Mouse (Mus musculus) frontal cortex, postnatal 14 days (tissue): ENCODE measurements around the gene Lrrc56.

Source experiments
- DNase-seq, 2 experiments: peaks; one replicate each; pipeline ENCODE4 v3.0.0; 2022; ENCODE audit warnings: low spot score in 2 of 2

Gene Lrrc56

GRCm38 (mm10) chr7:141193948-141194347, at the start of gene Lrrc56, which contains the start of gene Hras:
TSS of gene Lrrc56 (plus strand) at chr7:141194157.
TSS of gene Hras (minus strand) at chr7:141194005.
- peak; percentile 92 to 98 for DNase-seq

GRCm38 (mm10) chr7:141144650-141145049, 49.3 kb upstream of the Lrrc56 start:
- no peak for DNase-seq

- DNase-seq: no peak
Measured at GRCm38 (mm10) chr7:141145403-141145802, 48.6 kb upstream of the Lrrc56 start.

GRCm38 (mm10) chr7:141146043-141146595, 47.8 kb upstream of the Lrrc56 start:
- no peak for DNase-seq

- no peak for DNase-seq
Measured at GRCm38 (mm10) chr7:141147044-141147443, 46.9 kb upstream of the Lrrc56 start.

- DNase-seq: no peak
Measured at GRCm38 (mm10) chr7:141148639-141149038, 45.3 kb upstream of the Lrrc56 start.

- no peak for DNase-seq
Measured at GRCm38 (mm10) chr7:141155362-141155761, 38.6 kb upstream of the Lrrc56 start.

- no peak for DNase-seq
Measured at GRCm38 (mm10) chr7:141164397-141164796, 29.6 kb upstream of the Lrrc56 start.

- no peak for DNase-seq
Measured at GRCm38 (mm10) chr7:141164850-141165249, 29.1 kb upstream of the Lrrc56 start.

GRCm38 (mm10) chr7:141167901-141168517, 25.9 kb upstream of the Lrrc56 start:
- DNase-seq: no peak

GRCm38 (mm10) chr7:141168518-141168953, 25.4 kb upstream of the Lrrc56 start:
- DNase-seq: peak in 1 of 2 experiments; percentile 32

- DNase-seq: no peak
Measured at GRCm38 (mm10) chr7:141169300-141169699, 24.7 kb upstream of the Lrrc56 start.

- no peak for DNase-seq
Measured at GRCm38 (mm10) chr7:141169866-141170265, 24.1 kb upstream of the Lrrc56 start.

GRCm38 (mm10) chr7:141172116-141173006, 21.6 kb upstream of the Lrrc56 start, which contains the start of gene Rnh1:
TSS of gene Rnh1 (minus strand) at chr7:141172857.
- DNase-seq: peak; percentile 88 to 91

- no peak for DNase-seq
Measured at GRCm38 (mm10) chr7:141173323-141173850, 20.6 kb upstream of the Lrrc56 start.

GRCm38 (mm10) chr7:141175068-141175467, 18.9 kb upstream of the Lrrc56 start:
- no peak for DNase-seq

- peak; percentile 78 for DNase-seq
Measured at GRCm38 (mm10) chr7:141176173-141176572, 17.8 kb upstream of the Lrrc56 start.

GRCm38 (mm10) chr7:141188194-141188593, 5.8 kb upstream of the Lrrc56 start:
- no peak for DNase-seq

- no peak for DNase-seq
Measured at GRCm38 (mm10) chr7:141188733-141189132, 5.2 kb upstream of the Lrrc56 start.

- no peak for DNase-seq
Measured at GRCm38 (mm10) chr7:141190220-141190619, 3.7 kb upstream of the Lrrc56 start.

- DNase-seq: no peak
Measured at GRCm38 (mm10) chr7:141191036-141191435, 2.9 kb upstream of the Lrrc56 start.
